Mouse (Mus musculus) lung, adult 2 months (tissue): ENCODE measurements around the gene Lrfn2.

Experiments
- CTCF ChIP-seq: fragments of 200-500 bp; IDR thresholded peaks from 2 replicates; pipeline ENCODE4 v1.5.1; 2011; ENCODE audit warnings: mild to moderate bottlenecking, low read length, control low read depth; ENCODE audit not compliant: insufficient read depth
- POLR2A ChIP-seq: fragments of 200-500 bp; IDR thresholded peaks from 2 replicates; pipeline ENCODE4 v1.6.1; 2011; ENCODE audit warnings: low read depth, mild to moderate bottlenecking, control low read depth, low read length, borderline replicate concordance; ENCODE audit errors: extremely low read depth

- no peak for TF ChIP-seq POLR2A
- no peak for TF ChIP-seq CTCF
Measured at GRCm38 (mm10) chr17:49096781-49097544, 164.8 kb downstream of the Lrfn2 start.
